Mouse (Mus musculus) thymus, postnatal 14 days (tissue): Measurements from ENCODE around the gene Atp2a2.

ENCODE experiments used
- DNase-seq: peaks from one replicate; pipeline ENCODE4 v3.0.0; 2021

Atp2a2 gene

GRCm38 (mm10) chr5:122502077-122502941 is at the start of gene Atp2a2:
Gene Atp2a2, minus strand, starts transcription at chr5:122502225.
- DNase-seq, result peak; percentile 95

- no peak for DNase-seq
Observed at GRCm38 (mm10) chr5:122550460-122550859, 48.4 kb upstream of the Atp2a2 start.

DNA sequence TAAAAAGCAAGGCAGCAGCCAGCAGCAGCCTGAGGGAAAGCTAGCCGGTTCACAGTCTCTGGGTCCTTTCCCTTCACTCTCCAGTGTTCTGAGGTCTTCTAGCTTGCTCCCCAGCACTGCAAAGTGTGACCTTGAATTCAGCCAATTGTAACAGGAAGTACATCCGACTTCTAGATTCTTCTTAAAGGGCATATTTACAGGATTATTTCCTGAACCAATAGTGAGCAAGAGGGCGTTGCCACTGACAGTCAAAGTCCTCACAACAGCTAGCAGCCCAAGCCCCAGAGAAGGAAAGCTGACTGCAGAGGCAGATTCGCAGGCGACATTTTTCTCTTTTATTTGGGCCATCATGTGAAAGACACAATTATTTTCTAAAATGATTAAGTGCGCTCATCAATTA is 46.6 kb upstream of the Atp2a2 start:
- peak; percentile 33 for DNase-seq

DNA sequence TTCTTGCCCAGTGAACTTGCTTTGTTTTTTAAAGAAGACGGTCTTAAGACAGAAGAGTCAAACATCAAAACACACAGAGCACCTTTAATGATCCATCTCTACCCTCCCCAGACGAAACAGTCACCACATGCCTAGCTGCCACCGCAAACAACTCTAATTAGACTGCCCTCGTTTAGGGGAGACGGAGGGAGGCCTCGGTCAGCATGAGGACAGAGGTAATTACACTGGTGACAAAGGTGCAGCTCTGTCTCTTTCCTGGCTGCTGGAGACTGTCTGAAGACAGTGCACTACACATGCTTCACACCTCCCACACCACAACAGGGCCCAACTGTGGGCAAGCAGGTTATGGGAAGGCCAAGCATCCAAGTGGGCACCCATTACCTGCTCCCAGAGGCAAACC is 45.8 kb upstream of the Atp2a2 start:
- no peak for DNase-seq

GRCm38 (mm10) chr5:122547251-122547714 is 45.3 kb upstream of the Atp2a2 start:
- DNase-seq, result peak; percentile 44

GRCm38 (mm10) chr5:122543392-122543791 is 41.4 kb upstream of the Atp2a2 start:
- DNase-seq, result no peak

GRCm38 (mm10) chr5:122541871-122542270 is 39.8 kb upstream of the Atp2a2 start:
- no peak for DNase-seq

GRCm38 (mm10) chr5:122538077-122538476 is 36.1 kb upstream of the Atp2a2 start:
- no peak for DNase-seq

- no peak for DNase-seq
Observed at GRCm38 (mm10) chr5:122537654-122538053, 35.6 kb upstream of the Atp2a2 start.

DNA sequence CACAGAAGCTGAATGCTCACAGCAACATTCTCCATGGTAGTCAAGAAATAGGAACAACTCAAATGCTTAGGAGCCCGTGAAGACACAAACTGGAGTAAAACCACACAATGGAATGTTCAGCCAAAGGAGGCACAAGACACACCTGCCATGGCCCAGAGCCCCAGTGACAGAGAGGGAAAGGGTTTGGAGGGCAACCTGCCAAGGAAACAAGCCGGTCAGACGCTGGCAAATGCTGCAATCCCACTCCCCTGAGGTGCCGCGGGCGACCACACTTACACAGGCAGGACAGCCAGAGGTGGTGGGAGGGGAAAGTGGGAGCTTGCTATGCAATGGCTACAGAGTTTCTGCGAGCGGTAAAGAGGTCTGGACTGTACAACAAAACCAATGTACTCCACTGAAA is 31.9 kb upstream of the Atp2a2 start:
- no peak for DNase-seq

DNA sequence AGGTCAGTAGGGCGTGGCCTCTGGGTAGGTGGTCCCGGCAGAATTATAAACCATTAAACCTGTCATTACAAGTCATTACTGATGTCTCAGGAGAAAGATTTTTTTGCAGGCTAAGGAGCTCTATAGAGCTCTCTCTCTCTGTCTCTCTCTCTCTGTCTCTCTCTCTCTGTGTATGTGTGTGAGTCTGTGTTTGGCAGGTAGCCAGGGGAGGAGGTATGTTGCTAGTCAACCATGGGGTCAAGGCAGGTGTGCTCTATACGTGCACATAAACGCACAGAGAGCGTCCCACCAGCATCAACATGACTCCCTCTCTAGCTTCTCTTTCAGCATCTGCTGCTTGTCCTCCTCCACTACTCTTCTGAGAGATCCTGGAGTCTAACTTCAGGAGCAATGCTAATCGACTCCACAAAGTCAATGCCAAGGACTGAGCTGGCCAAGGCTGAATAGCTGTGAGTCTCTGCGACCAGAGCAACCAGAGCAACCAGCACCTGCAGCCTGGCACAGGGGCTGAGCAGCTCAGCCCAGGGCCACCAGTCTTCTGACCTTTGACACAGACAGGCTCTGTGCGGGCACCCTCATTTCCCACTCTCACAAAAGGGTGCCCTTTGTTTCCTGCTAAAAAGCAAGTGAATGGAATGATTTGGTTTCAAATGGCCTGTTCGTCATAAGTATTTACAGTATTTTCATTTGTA is 28.0 kb upstream of the Atp2a2 start:
- no peak for DNase-seq

DNA sequence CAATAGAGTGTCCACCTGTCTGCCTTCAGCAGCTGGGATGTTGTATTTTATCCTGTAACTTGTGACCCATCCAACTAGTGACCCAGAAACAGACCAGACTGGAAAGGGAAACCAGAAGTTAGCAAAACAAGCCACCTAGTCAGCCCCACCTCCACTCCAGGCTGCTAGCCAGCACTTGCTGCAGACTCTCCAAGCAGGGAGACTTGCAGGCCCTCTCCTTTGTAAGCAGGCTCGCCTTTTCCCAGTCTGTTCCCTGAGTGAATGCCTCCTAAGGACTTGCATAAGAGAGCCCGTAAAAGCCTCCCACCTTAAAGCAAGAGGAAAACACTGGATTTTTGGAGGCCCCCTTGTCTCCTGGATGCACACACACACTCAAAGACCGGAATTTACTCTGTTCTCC is 27.3 kb upstream of the Atp2a2 start:
- DNase-seq, result no peak

GRCm38 (mm10) chr5:122528591-122528990 is 26.6 kb upstream of the Atp2a2 start:
- no peak for DNase-seq

- no peak for DNase-seq
Observed at GRCm38 (mm10) chr5:122527761-122528160, 25.7 kb upstream of the Atp2a2 start.

- no peak for DNase-seq
Observed at GRCm38 (mm10) chr5:122526878-122527730, 25.1 kb upstream of the Atp2a2 start.

DNA sequence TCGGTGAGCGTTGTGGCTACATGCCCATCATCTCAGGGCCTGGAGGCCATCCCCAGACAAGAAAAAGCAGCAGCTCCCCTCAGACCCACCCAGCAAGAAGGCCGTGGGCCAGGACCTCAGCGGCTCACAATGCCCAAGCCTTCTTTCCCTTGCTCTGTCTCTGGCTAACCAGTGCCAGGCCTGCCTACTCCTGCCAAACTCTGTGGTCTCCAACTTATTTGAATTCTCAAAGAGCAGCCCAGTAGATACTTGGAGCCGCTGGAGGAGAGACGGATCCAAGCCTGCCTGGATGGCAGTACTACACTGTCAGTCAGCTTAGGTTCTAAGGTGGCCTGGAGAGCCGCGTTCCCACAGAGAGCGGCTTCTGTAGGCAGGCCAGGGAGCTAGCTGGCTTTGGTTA is 24.4 kb upstream of the Atp2a2 start:
- DNase-seq, result no peak

- no peak for DNase-seq
Observed at GRCm38 (mm10) chr5:122525238-122525931, 23.4 kb upstream of the Atp2a2 start.

DNA sequence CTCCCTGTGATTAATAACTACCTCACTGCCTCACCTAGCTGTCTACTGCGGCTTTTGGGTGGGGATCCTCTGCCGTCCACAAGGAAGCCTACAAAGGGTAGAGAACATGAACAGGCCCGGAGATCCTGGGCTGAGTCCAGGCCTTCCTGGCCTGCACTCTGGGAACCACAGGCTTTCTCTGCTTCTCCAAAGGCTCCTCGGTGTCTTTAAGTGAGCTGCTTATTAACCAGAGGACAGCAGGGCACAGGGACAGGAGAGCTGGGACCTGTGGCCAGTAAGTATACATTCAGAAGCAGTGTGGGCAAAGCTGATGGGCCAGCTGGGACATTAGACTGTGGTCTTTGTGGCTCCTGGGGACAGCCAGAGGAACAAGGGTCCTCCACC is 22.8 kb upstream of the Atp2a2 start:
- DNase-seq, result no peak

DNA sequence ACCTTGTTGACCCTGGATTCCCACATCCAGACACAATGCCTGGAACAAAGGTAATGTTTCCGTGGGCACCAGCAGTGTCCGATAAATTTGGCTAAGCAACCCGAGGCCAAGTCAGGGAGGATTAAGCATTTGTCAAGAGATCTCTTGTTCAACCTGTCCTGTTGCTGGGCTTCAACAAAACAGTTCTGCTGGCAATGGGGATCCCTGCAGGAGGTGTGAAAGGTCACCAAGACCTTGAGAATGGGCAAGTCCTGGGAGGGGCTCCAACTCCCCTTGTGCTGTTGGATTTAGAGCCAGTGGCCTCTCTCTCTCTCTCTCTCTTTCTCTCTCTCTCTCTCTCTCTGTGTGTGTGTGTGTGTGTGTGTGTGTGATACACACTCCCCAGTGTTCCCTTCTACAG is 22.2 kb upstream of the Atp2a2 start:
- DNase-seq, result no peak

DNA sequence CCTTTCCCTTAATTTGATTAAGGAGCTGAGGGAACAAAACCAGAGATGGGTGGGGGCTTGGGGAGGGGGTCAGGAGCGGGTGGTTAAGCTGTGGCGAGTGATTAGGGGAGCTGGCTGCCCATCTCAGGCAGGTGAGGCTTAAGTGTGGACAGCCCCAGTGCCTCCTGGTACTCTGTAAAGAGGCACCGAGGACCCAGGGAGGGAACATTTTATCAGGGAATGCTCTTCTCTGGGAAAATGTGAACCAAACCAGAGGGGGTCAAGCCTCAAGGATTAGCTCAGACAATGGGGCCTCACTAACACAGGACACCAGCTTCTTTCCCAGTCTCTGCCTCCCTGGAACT is 19.1 kb upstream of the Atp2a2 start:
- no peak for DNase-seq

DNA sequence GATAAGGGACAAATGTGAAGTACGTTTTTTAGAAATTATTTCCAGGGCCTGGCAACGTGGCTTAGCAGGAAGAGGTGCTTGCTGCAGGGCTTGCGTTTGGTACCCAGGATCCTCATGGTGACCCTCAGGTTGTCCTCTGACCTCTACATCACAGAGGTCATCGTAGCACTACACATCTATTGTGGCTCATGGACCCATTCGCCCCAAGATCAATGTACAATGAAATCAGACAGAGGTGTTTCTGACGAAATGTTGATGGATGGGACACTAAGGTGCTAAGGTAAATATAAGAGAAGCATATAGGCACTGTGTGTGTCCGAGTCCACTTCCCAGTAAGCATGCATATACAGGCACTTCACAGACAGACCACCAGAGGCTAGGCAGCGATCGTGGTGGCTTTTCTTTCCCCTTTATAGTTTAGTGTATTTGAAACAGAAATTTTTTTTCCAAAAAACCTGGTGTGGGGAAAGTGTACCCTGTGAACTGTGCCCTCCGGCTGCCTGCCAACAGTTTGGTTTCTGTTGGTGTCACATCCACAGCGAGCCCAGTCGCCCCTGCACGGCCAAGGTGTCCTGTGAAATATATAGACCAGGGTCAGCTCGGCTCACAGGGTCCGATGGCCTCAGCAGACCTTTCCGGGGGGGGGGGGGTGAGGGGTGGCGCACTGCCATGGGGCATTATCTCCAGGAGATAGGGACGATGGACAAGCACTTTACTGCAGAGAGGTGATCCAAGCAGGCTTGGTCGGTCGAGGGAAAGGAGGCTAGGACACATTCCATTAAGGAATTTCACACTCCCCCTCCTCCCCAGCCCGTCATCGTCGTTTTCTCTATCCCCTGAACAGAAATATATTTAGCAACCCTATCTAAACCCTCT is 18.5 kb upstream of the Atp2a2 start:
- DNase-seq, result no peak
